Mouse (Mus musculus) small intestine, adult 2 months (tissue): Measurements from ENCODE around the gene Tram2.

Experiments
- CTCF ChIP-seq: fragments of 200-500 bp; IDR thresholded peaks from 2 replicates; pipeline ENCODE4 v1.5.1; 2012; ENCODE audit warnings: low read depth, mild to moderate bottlenecking, control low read depth, inconsistent platforms, low read length, moderate library complexity, mixed read lengths; ENCODE audit not compliant: insufficient replicate concordance, insufficient read length; ENCODE audit errors: extremely low read depth
- POLR2A ChIP-seq: fragments of 200-500 bp; IDR thresholded peaks from 2 replicates; pipeline ENCODE4 v1.6.1; 2012; ENCODE audit warnings: low read depth, mild to moderate bottlenecking, control low read depth, inconsistent platforms, low read length, moderate library complexity

DNA sequence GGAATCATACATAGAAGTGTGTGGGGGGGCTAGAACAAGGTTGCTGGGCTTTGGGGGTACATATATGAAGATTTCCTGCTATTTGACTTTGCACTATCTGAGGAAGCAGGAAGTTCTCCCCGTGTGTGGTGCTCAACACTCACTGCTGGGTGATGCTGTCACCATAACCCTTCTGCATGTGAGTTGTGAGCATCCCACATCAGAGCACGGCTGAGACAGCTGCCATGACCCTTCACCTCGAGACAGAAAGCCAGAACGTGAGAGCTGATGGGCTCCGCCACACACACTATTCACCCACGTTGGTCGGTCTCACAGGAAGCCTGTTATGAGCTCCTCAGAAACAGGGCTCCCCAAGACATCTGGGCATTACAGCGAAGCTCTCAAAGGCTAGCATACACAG, 74.4 kb downstream of the Tram2 start:
- no peak for TF ChIP-seq CTCF
- no peak for TF ChIP-seq POLR2A
